Mouse (Mus musculus): ENCODE data around the gene Ugdh. TPM values are rescaled to one million over a fixed set of nuclear protein-coding genes. Genes with fewer than 3 reads are reported as not detected.

Ugdh gene
- polyA plus RNA-seq, 2 experiments from 2014 or later = 11.3 to 12.2 TPM

GRCm38 (mm10) chr5:65425251-65425650, 10.5 kb downstream of the Ugdh start:
- ATAC-seq = no peak

GRCm38 (mm10) chr5:65424215-65424614, 11.5 kb downstream of the Ugdh start:
- ATAC-seq = no peak

- ATAC-seq = no peak
Measured at GRCm38 (mm10) chr5:65422803-65423202, 12.9 kb downstream of the Ugdh start.

GRCm38 (mm10) chr5:65420822-65421221, 14.9 kb downstream of the Ugdh start:
- ATAC-seq = no peak

GRCm38 (mm10) chr5:65419136-65419535, 16.6 kb downstream of the Ugdh start:
- no peak for ATAC-seq

- no peak for ATAC-seq
Measured at GRCm38 (mm10) chr5:65415653-65416458, 19.9 kb downstream of the Ugdh start.

- ATAC-seq = no peak
Measured at GRCm38 (mm10) chr5:65407989-65408388, 27.8 kb downstream of the Ugdh start.

GRCm38 (mm10) chr5:65401251-65401994, 34.3 kb downstream of the Ugdh start:
- peak; percentile 88 for ATAC-seq

GRCm38 (mm10) chr5:65394425-65394824, 41.3 kb downstream of the Ugdh start:
- ATAC-seq = no peak

- peak; percentile 25 for ATAC-seq
Measured at GRCm38 (mm10) chr5:65391753-65392152, 44.0 kb downstream of the Ugdh start.

- peak; percentile 95 for ATAC-seq
Measured at GRCm38 (mm10) chr5:65390648-65391644, 44.8 kb downstream of the Ugdh start, which contains the start of the genes Rpl9 and Lias. Rpl9 (minus strand) TSS chr5:65391444. Lias (plus strand) TSS chr5:65391497.

- no peak for ATAC-seq
Measured at GRCm38 (mm10) chr5:65387008-65387867, 48.5 kb downstream of the Ugdh start.

GRCm38 (mm10) chr5:65385704-65386103, 50.0 kb downstream of the Ugdh start:
- no peak for ATAC-seq

- no peak for ATAC-seq
Measured at GRCm38 (mm10) chr5:65374746-65375145, 61.0 kb downstream of the Ugdh start.

- ATAC-seq = no peak
Measured at GRCm38 (mm10) chr5:65371551-65371950, 64.2 kb downstream of the Ugdh start.

GRCm38 (mm10) chr5:65367837-65368236, 67.9 kb downstream of the Ugdh start:
- no peak for ATAC-seq

Other genes starting within 250 kb of the Ugdh start
- 1 to 10 TPM; 2.7 to 4.9 TPM for gene Wdr19, start 236.3 kb downstream of the Ugdh start, polyA plus RNA-seq (2017; shearing (Covaris generic))
- 10 to 100 TPM; 76.5 to 78.8 TPM for gene Rfc1, start 100.3 kb downstream of the Ugdh start, polyA plus RNA-seq (2017; shearing (Covaris generic))
- gene Klb, start 87.6 kb downstream of the Ugdh start, polyA plus RNA-seq (2017; shearing (Covaris generic)) = not detected
- gene Rpl9, start 44.5 kb downstream of the Ugdh start, polyA plus RNA-seq (2017; shearing (Covaris generic)) = 1,000 to 10,000 TPM; 2,375 to 2,759 TPM
- gene Lias, start 44.5 kb downstream of the Ugdh start, polyA plus RNA-seq (2017; shearing (Covaris generic)) = 10 to 100 TPM; 31.6 to 44.7 TPM
- not detected for gene Gm43552, start 56.9 kb upstream of the Ugdh start, polyA plus RNA-seq (2017; shearing (Covaris generic))
- 100 to 1,000 TPM; 155 to 157 TPM for gene Smim14, start 101.2 kb upstream of the Ugdh start, polyA plus RNA-seq (2017; shearing (Covaris generic))
- 100 to 1,000 TPM in 1 of 2 experiments, 10 to 100 TPM in 1; 97.1 to 108 TPM for gene Ube2k, start 101.3 kb upstream of the Ugdh start, polyA plus RNA-seq (2017; shearing (Covaris generic))

All from CD4-positive, CD25-positive, alpha-beta regulatory T cell, adult 4 months (primary cell).